Mouse (Mus musculus) cerebellum, adult (tissue): ENCODE results near the gene Gm17364.
"Not testable (repeated sequence)": the region's sequence is repeated elsewhere in the genome, so short reads cannot be mapped to it uniquely, and the experiment has no call there.

Experiments
- ATAC-seq: cut with Nextera tagmentation; 2 replicates; pipeline ENCODE4 v1.9.2; 2017; ENCODE audit warnings: mild to moderate bottlenecking, moderate library complexity, mixed read lengths; ENCODE audit not compliant: insufficient number of reproducible peaks, low FRiP score, low TSS enrichment

Gm17364 gene

GRCm38 (mm10) chr13:41252736-41253135, 21.0 kb downstream of the Gm17364 start:
- ATAC-seq: no peak

GRCm38 (mm10) chr13:41252141-41252540, 21.6 kb downstream of the Gm17364 start:
- ATAC-seq: no peak

GRCm38 (mm10) chr13:41251667-41252066, 22.1 kb downstream of the Gm17364 start:
- no peak for ATAC-seq

GRCm38 (mm10) chr13:41251232-41251631, 22.5 kb downstream of the Gm17364 start:
- ATAC-seq: not testable (repeated sequence)

GRCm38 (mm10) chr13:41250318-41250981, 23.3 kb downstream of the Gm17364 start:
- ATAC-seq: no peak

- ATAC-seq: peak; percentile 98
These were observed 24.0 kb downstream of the Gm17364 start, which contains the start of gene Smim13 for GRCm38 (mm10) chr13:41249538-41250317. Gene Smim13 (plus strand): TSS chr13:41249844.

GRCm38 (mm10) chr13:41248751-41249520, 24.8 kb downstream of the Gm17364 start:
- peak; percentile 27 for ATAC-seq

- ATAC-seq: no peak
These were observed 29.4 kb downstream of the Gm17364 start for GRCm38 (mm10) chr13:41244306-41244830.

GRCm38 (mm10) chr13:41241557-41241956, 32.2 kb downstream of the Gm17364 start:
- no peak for ATAC-seq

GRCm38 (mm10) chr13:41238805-41239130, 35.0 kb downstream of the Gm17364 start:
- peak; percentile 51; the same call in 1 of the 2 replicates for ATAC-seq

- no peak for ATAC-seq
These were observed 35.6 kb downstream of the Gm17364 start for GRCm38 (mm10) chr13:41238035-41238804.

- ATAC-seq: no peak
These were observed 37.7 kb downstream of the Gm17364 start for GRCm38 (mm10) chr13:41235845-41236741.

GRCm38 (mm10) chr13:41235181-41235580, 38.6 kb downstream of the Gm17364 start:
- no peak for ATAC-seq

GRCm38 (mm10) chr13:41233241-41233640, 40.5 kb downstream of the Gm17364 start:
- ATAC-seq: no peak

GRCm38 (mm10) chr13:41232209-41232608, 41.6 kb downstream of the Gm17364 start:
- no peak for ATAC-seq

GRCm38 (mm10) chr13:41231389-41231983, 42.3 kb downstream of the Gm17364 start:
- ATAC-seq: no peak

GRCm38 (mm10) chr13:41230256-41230655, 43.5 kb downstream of the Gm17364 start:
- ATAC-seq: no peak

- ATAC-seq: no peak
These were observed 45.7 kb downstream of the Gm17364 start for GRCm38 (mm10) chr13:41228060-41228459.

GRCm38 (mm10) chr13:41226513-41226912, 47.3 kb downstream of the Gm17364 start:
- ATAC-seq: no peak
